Mouse (Mus musculus) splenic B cell, adult 2 months (primary cell): ENCODE measurements at regions not wholly inside any gene's neighbourhood (a gene's known extent, or its start where the extent isn't known, plus 50 kb on each side); places are given as distances from the start of the nearest gene placed in this dataset.

ENCODE experiments used
- DNase-seq: peaks from one replicate; pipeline ENCODE4 v3.0.0-alpha.2; 2011; ENCODE audit warnings: low read depth, low spot score
- H3K27me3 ChIP-seq: 2 replicates; pipeline ENCODE4 v1.6.1; 2012; ENCODE audit warnings: mild to moderate bottlenecking, low read length, moderate library complexity, mixed read lengths; ENCODE audit not compliant: control insufficient read depth, poor library complexity, insufficient read depth, severe bottlenecking
- H3K36me3 ChIP-seq: 2 replicates; pipeline ENCODE4 v1.6.1; 2012; ENCODE audit warnings: mild to moderate bottlenecking, low read length, moderate library complexity, mixed read lengths; ENCODE audit not compliant: control insufficient read depth, poor library complexity, insufficient read depth, severe bottlenecking

- Histone ChIP-seq H3K27me3 (no peaks in the 10 kb centered on the region), H3K36me3 (no peaks in the 10 kb centered on the region)
- no peak for DNase-seq
Observed at GRCm38 (mm10) chr4:131396226-131396840, 441.8 kb downstream of the Ptpru start.

- H3K36me3 ChIP-seq = no peaks in the 10 kb centered on the region
- no peak for DNase-seq
- no peaks in the 10 kb centered on the region for H3K27me3 ChIP-seq
Observed at GRCm38 (mm10) chr4:131397161-131397560, 440.9 kb downstream of the Ptpru start.

GRCm38 (mm10) chr4:131400756-131401155 is 437.3 kb downstream of the Ptpru start:
- Histone ChIP-seq H3K36me3 (no peaks in the 10 kb centered on the region), H3K27me3 (no peaks in the 10 kb centered on the region)
- peak; percentile 14 for DNase-seq

DNA sequence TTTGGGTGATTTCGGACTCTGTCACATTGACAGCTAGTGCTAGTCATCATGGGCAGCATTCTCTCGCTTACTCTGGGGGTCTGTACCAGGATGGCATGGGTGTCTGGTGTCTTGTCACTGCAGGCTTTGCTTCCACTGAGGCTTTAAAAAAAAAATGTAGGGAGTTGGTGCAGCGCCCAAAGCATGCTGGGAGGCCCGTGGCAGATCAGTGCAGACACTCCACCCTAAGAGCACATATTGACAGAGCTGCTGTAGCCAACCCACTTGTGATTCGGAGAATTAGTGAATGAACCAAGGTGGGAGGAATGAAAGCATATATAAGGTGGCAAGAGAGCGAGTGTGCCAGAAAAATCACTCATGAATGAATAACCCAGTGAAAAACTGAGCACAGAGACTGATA is 436.8 kb downstream of the Ptpru start:
- no peaks in the 10 kb centered on the region for H3K27me3 ChIP-seq
- H3K36me3 ChIP-seq = no peaks in the 10 kb centered on the region
- no peak for DNase-seq

GRCm38 (mm10) chr4:131405376-131406017 is 432.6 kb downstream of the Ptpru start:
- no peaks in the 10 kb centered on the region for H3K36me3 ChIP-seq
- no peak for DNase-seq
- no peaks in the 10 kb centered on the region for H3K27me3 ChIP-seq

DNA sequence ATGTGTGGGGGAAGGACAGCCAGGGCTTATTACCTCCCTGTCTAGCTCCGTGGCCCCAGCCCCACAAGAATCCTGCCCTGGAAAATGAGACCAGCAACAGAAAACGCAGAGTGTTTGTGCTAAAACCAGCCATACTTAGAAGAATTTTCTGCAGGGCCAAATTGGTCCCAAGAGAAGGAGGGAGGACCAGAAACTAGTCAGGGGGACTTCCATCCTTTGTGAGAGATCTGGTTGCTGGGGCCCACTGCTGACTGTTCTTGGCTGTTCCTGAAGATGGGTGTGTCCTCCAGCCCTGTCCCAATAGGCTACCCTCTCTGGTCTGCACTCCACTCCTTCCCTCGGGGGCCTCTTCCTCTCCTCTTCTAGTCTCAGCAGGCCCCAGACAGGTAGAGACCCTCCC is 430.6 kb downstream of the Ptpru start:
- no peak for DNase-seq
- no peaks in the 10 kb centered on the region for H3K27me3 ChIP-seq

GRCm38 (mm10) chr4:131408644-131409043 is 429.4 kb downstream of the Ptpru start:
- Histone ChIP-seq H3K27me3 (no peaks in the 10 kb centered on the region), H3K36me3 (no peaks in the 10 kb centered on the region)
- DNase-seq = no peak

More for the DNA sequence above, 430.6 kb downstream of the Ptpru start:
- no peaks in the 10 kb centered on the region for H3K36me3 ChIP-seq

- DNase-seq = peak; percentile 11
- Histone ChIP-seq H3K36me3 (no peaks in the 10 kb centered on the region), H3K27me3 (no peaks in the 10 kb centered on the region)
Observed at GRCm38 (mm10) chr4:131409805-131410204, 428.3 kb downstream of the Ptpru start.

GRCm38 (mm10) chr4:131411936-131412335 is 426.2 kb downstream of the Ptpru start:
- Histone ChIP-seq H3K27me3 (no peaks in the 10 kb centered on the region), H3K36me3 (no peaks in the 10 kb centered on the region)
- DNase-seq = no peak

- no peaks in the 10 kb centered on the region for H3K27me3 ChIP-seq
- DNase-seq = no peak
- H3K36me3 ChIP-seq = no peaks in the 10 kb centered on the region
Observed at GRCm38 (mm10) chr4:131413380-131413779, 424.7 kb downstream of the Ptpru start.

GRCm38 (mm10) chr4:131415453-131415852 is 422.6 kb downstream of the Ptpru start:
- no peak for DNase-seq

GRCm38 (mm10) chr4:131416209-131416608 is 421.9 kb downstream of the Ptpru start:
- Histone ChIP-seq H3K27me3 (no peaks in the 10 kb centered on the region), H3K36me3 (no peaks in the 10 kb centered on the region)
- no peak for DNase-seq

More at GRCm38 (mm10) chr4:131415453-131415852, 422.6 kb downstream of the Ptpru start:
- H3K36me3 ChIP-seq = no peaks in the 10 kb centered on the region
- no peaks in the 10 kb centered on the region for H3K27me3 ChIP-seq

GRCm38 (mm10) chr4:131417159-131417748 is 420.8 kb downstream of the Ptpru start:
- Histone ChIP-seq H3K36me3 (no peaks in the 10 kb centered on the region), H3K27me3 (no peaks in the 10 kb centered on the region)
- no peak for DNase-seq

DNA sequence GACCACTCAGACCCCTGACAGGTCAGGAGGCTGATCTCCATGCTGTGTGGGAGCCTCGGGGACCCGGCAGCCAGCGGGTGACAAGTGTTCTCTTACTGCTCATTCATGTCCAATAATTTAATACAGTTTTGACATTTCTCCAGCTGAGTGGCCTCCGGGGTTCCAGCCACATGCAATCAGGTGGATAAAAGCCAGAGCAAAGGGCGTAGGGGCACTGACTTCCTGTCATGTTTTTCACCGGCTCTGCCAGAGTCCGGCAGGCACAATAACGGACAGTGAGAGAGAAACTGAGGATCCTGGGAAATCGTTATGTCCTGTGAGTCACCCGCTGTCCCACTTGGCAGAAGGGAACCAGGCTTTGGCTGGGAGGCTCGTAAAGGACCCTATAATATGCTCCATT is 412.8 kb downstream of the Ptpru start:
- no peaks in the 10 kb centered on the region for H3K36me3 ChIP-seq
- no peaks in the 10 kb centered on the region for H3K27me3 ChIP-seq
- no peak for DNase-seq

- DNase-seq = no peak
- Histone ChIP-seq H3K36me3 (no peaks in the 10 kb centered on the region), H3K27me3 (no peaks in the 10 kb centered on the region)
Observed at GRCm38 (mm10) chr4:131427871-131428270, 410.2 kb downstream of the Ptpru start.
